Mouse (Mus musculus) CD4-positive, CD25-positive, alpha-beta regulatory T cell, adult 4 months (primary cell): ENCODE results near the gene Snx32. TPM values are rescaled to one million over a fixed set of nuclear protein-coding genes. Genes with fewer than 3 reads are reported as not detected.
A peak's percentile ranks its signal among the peaks of the same experiment; 100 is the strongest.

Source experiments
- ATAC-seq: one replicate; pipeline ENCODE4 v1.8.0; 2017
- polyA plus RNA-seq, 2 experiments: library from polyadenylated mRNA; unstranded; fragments of 100-300 nt; shearing (Covaris generic); gene quantifications; one replicate each; pipeline ENCODE4 v1.2.1; 2017

The Snx32 gene
- polyA plus RNA-seq, 2 experiments from 2014 or later = 20.2 to 23.6 TPM

DNA sequence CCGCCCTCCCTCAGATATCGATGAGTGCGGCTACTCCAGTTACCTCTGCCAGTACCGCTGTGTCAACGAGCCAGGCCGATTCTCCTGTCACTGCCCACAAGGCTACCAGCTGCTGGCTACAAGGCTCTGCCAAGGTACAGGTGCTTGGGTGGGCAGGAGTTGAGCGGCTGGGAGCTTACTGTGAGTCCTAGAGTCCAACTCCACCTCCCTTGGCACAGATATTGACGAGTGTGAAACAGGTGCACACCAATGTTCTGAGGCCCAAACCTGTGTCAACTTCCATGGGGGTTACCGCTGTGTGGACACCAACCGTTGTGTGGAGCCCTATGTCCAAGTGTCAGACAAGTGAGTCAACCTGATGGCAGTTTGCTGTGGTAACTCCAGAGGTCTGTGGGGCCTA lies 30.3 kb downstream of the Snx32 start:
- ATAC-seq = no peak

GRCm38 (mm10) chr19:5477668-5478300 lies 32.6 kb downstream of the Snx32 start:
- ATAC-seq = no peak

- no peak for ATAC-seq
These were observed 33.2 kb downstream of the Snx32 start for GRCm38 (mm10) chr19:5477004-5477667.

DNA sequence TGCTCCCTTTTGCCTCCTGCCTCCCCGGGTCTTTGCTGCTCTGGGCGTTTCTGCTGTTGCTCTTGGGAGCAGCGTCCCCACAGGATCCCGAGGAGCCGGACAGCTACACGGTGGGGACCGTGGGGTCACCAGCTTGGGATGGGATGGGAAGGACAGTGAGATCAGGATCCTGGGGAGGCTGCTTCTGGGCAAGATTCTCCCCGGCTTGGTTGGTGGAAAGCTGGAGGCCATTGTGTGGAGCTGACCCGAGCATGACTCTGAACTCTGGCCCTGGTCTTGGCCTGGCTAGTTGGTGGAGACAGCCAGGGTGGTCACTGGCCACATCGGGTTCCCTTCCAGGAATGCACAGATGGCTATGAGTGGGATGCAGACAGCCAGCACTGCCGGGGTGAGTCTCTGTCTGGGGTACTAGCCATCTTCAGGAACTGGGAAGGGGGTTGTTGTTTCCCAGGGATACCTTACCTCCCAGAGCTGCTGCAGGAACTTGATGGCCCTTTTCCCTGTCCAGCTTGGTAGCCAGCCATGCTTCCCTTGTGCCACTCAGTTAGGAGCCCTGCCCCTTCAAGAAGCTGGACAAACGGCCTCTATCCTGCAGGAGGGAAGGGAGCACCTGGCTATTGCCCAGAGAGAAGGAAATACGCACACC lies 35.1 kb downstream of the Snx32 start:
- no peak for ATAC-seq

- no peak for ATAC-seq
These were observed 35.9 kb downstream of the Snx32 start for GRCm38 (mm10) chr19:5474281-5475068.

GRCm38 (mm10) chr19:5473720-5474119 lies 36.6 kb downstream of the Snx32 start, which contains the start of gene Efemp2:
TSS of gene Efemp2 (plus strand) at chr19:5473954.
- peak; percentile 45 for ATAC-seq

GRCm38 (mm10) chr19:5472857-5473256 lies 37.5 kb downstream of the Snx32 start:
- no peak for ATAC-seq

- ATAC-seq = no peak
These were observed 38.5 kb downstream of the Snx32 start for GRCm38 (mm10) chr19:5471846-5472245.

- peak; percentile 89 for ATAC-seq
These were observed 42.0 kb downstream of the Snx32 start, which contains the start of gene Ctsw for GRCm38 (mm10) chr19:5468374-5468773. TSS of gene Ctsw (minus strand) at chr19:5468507.

DNA sequence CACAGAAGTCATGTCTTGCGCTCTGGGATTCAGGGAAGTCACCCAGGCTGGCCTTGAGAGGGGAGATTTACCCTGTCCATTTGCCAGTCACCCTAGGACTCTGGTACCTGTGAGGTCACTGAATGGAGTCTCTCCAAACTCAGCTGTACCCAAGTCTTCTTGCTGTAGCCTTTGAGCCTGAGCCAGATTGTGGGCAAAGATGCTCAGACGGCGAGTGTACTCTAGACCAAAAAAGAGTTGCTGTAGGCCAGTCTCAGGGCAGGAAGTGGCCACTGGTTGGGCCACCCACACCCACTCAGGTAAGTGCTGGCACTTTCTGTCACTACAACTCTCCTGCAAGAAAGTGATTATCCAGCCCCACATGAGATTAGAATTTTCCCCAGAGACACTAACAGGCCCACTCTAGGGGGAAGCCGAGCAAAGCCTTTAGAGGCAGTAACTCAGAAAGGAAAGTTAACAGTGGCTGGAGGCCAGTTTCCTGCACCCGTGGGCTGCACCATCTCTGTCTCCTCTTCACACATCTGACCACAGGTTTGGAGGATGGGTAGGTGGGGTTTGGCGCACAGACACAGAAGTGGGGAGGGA lies 43.3 kb downstream of the Snx32 start:
- ATAC-seq = no peak

DNA sequence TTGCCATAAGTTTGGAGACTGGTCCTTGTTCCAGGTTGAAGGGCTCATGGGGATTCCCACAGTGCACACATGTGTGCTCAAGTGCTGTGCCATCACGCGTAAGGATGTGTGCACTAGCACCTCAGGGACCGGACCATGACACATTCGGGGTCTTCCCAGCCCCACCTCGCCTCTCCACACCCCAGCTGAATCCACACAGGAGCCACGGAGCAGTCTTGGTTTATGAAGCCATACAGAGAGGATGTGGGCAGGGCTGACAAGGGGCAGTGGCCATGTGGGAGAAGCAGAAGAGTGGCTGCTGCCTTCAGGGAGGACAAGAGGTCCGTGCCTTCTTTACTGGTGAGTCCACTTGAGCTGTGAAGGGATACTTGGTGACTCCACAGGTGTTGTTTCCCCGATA lies 45.3 kb downstream of the Snx32 start:
- ATAC-seq = no peak

- ATAC-seq = no peak
These were observed 46.4 kb downstream of the Snx32 start for GRCm38 (mm10) chr19:5463791-5464562.

DNA sequence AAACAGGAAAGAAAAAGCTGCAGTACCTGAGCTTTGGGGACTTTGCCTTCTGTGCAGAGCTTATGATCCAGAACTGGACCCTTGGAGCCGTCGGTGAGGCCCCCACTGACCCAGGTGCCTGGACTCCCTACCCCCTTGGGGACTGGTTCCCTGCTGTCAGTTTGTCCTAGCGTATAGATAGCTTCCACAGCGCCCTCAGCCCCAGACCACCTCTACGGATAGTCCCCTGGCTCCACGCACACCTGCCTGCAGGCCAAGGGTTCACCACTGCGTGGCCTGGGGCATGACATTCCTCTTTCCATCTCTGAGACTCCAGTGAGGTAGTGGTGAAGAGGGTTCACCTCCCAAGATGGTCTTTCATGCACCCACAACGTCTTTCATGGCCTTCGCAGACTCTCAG lies 47.1 kb downstream of the Snx32 start:
- ATAC-seq = no peak

DNA sequence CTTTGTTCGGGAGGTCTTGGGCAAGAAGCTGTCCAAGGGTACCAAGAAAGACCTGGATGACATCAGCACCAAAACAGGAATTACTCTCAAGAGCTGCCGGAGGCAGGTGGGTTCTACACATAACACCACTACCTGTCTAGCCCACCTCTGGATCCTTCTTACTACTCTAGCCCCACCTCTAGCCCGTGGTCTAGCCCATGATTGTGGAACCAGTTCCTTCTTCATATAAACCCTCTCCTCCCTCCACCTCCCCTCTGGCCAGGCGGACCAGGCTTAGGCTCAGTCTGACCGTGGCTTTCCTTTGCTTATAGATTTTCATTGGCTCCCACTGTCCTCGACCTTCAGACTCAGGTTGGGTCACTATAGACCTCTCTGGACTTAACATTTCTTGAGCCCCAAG lies 48.9 kb downstream of the Snx32 start:
- ATAC-seq = no peak

- ATAC-seq = peak; percentile 68
These were observed 49.9 kb downstream of the Snx32 start, which contains the start of gene Fibp for GRCm38 (mm10) chr19:5460465-5460911. TSS of gene Fibp (plus strand) at chr19:5460615.

DNA sequence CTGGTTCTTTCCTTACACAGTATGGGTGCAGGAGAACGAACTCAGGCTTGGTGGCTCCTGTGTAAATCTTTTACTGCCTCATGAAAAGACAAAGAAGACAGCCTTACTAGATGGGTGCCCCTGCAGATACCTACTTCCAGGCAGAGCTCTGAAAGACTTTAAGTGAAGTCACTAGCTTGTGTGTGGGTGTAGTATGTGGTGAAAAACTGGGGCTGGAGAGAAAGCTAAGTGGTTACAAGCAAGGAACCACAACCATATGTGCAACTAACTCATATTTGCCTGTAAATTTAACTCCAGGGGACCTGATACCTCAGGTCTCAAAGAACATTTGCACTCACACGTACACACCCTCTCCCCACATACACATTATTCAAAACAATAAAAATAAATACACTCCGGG lies 50.4 kb downstream of the Snx32 start:
- no peak for ATAC-seq

DNA sequence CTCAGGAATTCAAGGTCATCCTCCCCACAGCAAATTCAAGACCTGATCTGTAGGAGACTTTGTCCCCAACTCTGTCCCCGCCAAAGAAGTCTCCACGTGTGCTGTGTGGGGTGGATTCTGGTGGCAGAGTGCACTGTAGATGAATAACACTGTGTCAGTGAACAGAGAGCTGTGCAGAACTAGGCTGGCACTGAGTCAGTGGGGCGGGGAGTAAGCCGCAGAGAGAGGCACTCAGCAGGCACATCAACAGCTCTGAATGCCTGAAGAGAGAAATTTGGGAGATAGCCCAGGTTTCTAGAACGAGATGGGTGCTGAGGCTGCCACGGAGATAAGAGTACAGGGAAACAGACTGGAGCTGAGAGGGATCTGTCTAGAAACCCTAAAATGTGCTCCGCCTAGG lies 51.3 kb downstream of the Snx32 start:
- ATAC-seq = no peak

- ATAC-seq = peak; percentile 11
These were observed 52.4 kb downstream of the Snx32 start, which contains the start of gene Ccdc85b for GRCm38 (mm10) chr19:5457746-5458442. TSS of gene Ccdc85b (minus strand) at chr19:5457894.

- ATAC-seq = peak; percentile 88
These were observed 53.2 kb downstream of the Snx32 start for GRCm38 (mm10) chr19:5456922-5457745.
